Mouse (Mus musculus): ENCODE measurements at regions not wholly inside any gene's neighbourhood (a gene's known extent, or its start where the extent isn't known, plus 50 kb on each side); places are given as distances from the start of the nearest gene placed in this dataset.

DNA sequence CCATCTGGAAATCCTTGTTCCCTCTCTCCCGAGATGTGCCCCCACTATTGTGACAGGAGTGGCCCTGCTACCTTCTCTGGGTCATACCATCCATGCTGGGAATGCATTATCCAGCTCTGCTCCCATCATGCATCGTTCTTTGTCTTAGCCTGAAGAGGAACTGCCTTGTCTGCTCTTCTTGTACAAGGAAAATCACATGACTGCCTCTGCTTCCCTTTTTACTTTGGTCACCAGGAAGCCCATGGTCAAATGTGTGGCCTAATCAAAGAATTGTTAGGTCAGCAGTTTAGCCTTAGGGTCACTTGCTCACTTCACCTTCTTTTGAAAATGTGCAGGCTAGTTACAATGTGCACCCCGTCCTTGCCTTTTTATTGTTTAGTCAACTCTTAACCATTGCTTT, 95.5 kb downstream of the Maf start:
- TF ChIP-seq CTCF (conservative IDR thresholded peaks at IDR 0.05; ENCODE audit: low read length) (no peak), POU5F1 (IDR thresholded peaks at IDR 0.05; ENCODE audit: borderline replicate concordance, low read length) (no peak), NANOG (IDR thresholded peaks at IDR 0.05; ENCODE audit: borderline replicate concordance, low read length) (no peak)
